Mouse (Mus musculus) cerebellum, adult 2 months (tissue): ENCODE data around the gene Amz1.

Experiments
- CTCF ChIP-seq: fragments of 200-500 bp; IDR thresholded peaks from 2 replicates; pipeline ENCODE4 v1.5.1; 2011; ENCODE audit warnings: low read depth, mild to moderate bottlenecking, control low read depth, low read length, moderate library complexity, borderline replicate concordance; ENCODE audit not compliant: insufficient read depth
- POLR2A ChIP-seq: fragments of 200-500 bp; IDR thresholded peaks from 2 replicates; pipeline ENCODE4 v1.6.1; 2011; ENCODE audit warnings: low read length, control low read depth, borderline replicate concordance; ENCODE audit not compliant: insufficient read depth

DNA sequence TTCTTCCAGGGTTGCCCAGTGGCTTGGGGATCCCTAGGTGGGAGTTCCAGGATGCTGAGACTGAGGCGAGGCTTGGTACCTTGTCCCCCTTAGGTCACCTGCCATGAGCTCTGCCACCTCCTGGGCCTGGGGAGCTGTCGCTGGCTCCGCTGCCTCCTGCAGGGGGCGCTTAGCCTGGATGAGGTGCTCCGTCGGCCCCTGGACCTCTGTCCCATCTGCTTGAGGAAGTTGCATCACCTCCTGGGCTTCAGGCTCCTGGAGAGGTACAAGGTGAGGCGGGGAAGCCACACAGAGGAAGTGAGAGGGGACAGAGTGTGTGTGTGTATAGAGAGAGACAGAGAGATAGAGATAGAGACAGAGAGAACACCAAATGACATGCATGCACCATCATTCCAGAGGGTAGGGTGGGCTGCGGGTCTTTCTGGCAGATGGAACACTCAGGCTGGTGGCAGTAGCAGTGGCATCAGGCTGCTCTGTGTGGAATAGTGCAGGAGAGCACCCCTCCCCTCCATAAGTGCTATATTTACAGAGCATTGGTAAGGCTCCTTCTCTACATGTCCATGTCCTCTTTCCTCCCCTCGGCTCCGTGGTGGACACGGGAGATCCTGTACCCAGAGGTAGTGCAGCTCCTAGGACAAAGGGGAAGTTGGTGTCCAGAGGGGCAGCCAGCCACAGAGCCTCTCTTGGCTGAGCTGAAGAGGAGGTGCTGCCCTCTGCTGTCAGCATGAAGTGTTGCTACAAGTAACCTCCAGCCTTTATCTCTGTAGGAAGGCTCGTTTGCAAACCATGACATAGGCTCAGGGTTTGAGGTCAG lies 25.3 kb downstream of the Amz1 start:
- peak; percentile 85 for TF ChIP-seq CTCF
- no peak for TF ChIP-seq POLR2A
